Mouse (Mus musculus): Measurements from ENCODE around the gene Surf6. TPM values are rescaled to one million over a fixed set of nuclear protein-coding genes. Genes with fewer than 3 reads are reported as not detected.

Gene Surf6
- polyA plus RNA-seq, 1 experiment from 2014 or later = 31.0 TPM

- Histone ChIP-seq H3K27me3 (no peaks in the 10 kb centered on the region), H3K36me3 (no peaks in the 10 kb centered on the region), H3K9ac (replicated peaks) (no peak overlapping the region), H3K4me2 (replicated peaks) (no peak overlapping the region), H3K27ac (no peak overlapping the region), H3K4me1 (replicated peaks) (no peaks in the 10 kb centered on the region), H3K9me3 (0 out of 2 replicates have a peak, but pooled peaks cover 3% of the 10 kb centered on the region), H3K4me3 (replicated peaks) (no peak overlapping the region)
- ATAC-seq = no peak
Observed at GRCm38 (mm10) chr2:26878571-26878970, 24.1 kb downstream of the Surf6 start.

GRCm38 (mm10) chr2:26870666-26871065, 32.0 kb downstream of the Surf6 start:
- Histone ChIP-seq H3K4me3 (replicated peaks) (no peak overlapping the region), H3K9ac (replicated peaks) (no peak overlapping the region), H3K27me3 (no peaks in the 10 kb centered on the region), H3K27ac (no peak overlapping the region), H3K4me2 (replicated peaks) (no peak overlapping the region), H3K36me3 (no peaks in the 10 kb centered on the region), H3K9me3 (no peaks in the 10 kb centered on the region), H3K4me1 (replicated peaks) (no peaks in the 10 kb centered on the region)
- no peak for ATAC-seq
- 75% methylated on average over 6 of the region's 6 CpGs for WGBS

- H3K9ac ChIP-seq (replicated peaks) = no peak within 1 kb of the TSS
- WGBS = 78% methylated on average over 3 of the region's 3 CpGs
- H3K9me3 ChIP-seq = no peaks in the 10 kb centered on the region
- no peaks in the 10 kb centered on the region for H3K36me3 ChIP-seq
- no peak within 1 kb of the TSS for H3K27ac ChIP-seq
- H3K27me3 ChIP-seq = no peaks in the 10 kb centered on the region
- no peak within 1 kb of the TSS for H3K4me2 ChIP-seq (replicated peaks)
- no peak within 1 kb of the TSS for H3K4me3 ChIP-seq (replicated peaks)
- no peaks in the 10 kb centered on the region for H3K4me1 ChIP-seq (replicated peaks)
- ATAC-seq = no peak
Observed at GRCm38 (mm10) chr2:26864879-26865278, 37.8 kb downstream of the Surf6 start, which contains the start of gene Abo. Abo (minus strand) TSS chr2:26864979.

GRCm38 (mm10) chr2:26862856-26863255, 39.8 kb downstream of the Surf6 start:
- no peak overlapping the region for H3K27ac ChIP-seq
- no peaks in the 10 kb centered on the region for H3K4me1 ChIP-seq (replicated peaks)
- H3K9ac ChIP-seq (replicated peaks) = no peak overlapping the region
- H3K4me2 ChIP-seq (replicated peaks) = no peak overlapping the region
- no peaks in the 10 kb centered on the region for H3K27me3 ChIP-seq
- H3K4me3 ChIP-seq (replicated peaks) = no peak overlapping the region
- ATAC-seq = no peak
- H3K36me3 ChIP-seq = no peaks in the 10 kb centered on the region
- no peaks in the 10 kb centered on the region for H3K9me3 ChIP-seq
- 85% methylated on average over 3 of the region's 3 CpGs for WGBS

DNA sequence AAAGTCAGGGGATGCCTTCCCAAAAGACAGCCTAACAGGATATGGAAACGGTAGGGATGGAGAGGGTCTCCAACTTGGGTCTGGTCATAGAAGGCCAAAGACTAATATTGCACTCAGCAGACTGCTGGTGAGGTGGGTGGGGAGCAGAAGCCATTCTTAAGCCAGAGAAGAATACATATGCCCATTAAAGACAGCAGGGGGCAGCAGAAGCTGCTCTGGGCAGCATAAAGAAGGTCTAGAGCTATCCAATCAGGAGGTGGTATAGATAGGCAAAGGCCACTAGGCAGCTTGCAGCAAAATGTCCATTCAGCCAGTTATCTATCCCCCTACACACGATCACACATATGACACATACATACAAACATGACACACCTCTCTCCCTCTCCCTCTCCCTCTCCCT, 55.0 kb downstream of the Surf6 start:
- Histone ChIP-seq H3K36me3 (no peaks in the 10 kb centered on the region), H3K4me2 (replicated peaks) (no peak overlapping the region), H3K9ac (replicated peaks) (no peak overlapping the region), H3K27me3 (no peaks in the 10 kb centered on the region), H3K27ac (no peak overlapping the region), H3K9me3 (no peaks in the 10 kb centered on the region), H3K4me3 (replicated peaks) (no peak overlapping the region), H3K4me1 (replicated peaks) (no peaks in the 10 kb centered on the region)
- no peak for ATAC-seq
- WGBS = 71% methylated on average over 2 of the region's 2 CpGs

Other genes with a start within 250 kb of the Surf6 start
- not detected in 2 replicates for gene Lcn4, start 231.6 kb downstream of the Surf6 start, polyA plus RNA-seq (2015; fragmentation: Nextera tagmentation; extraction: Ambion mirVana)
- gene Abo, start 37.9 kb downstream of the Surf6 start, polyA plus RNA-seq (2015; fragmentation: Nextera tagmentation; extraction: Ambion mirVana) = not detected in 2 replicates
- 160 and 164 TPM in 2 replicates for gene Med22, start 7.8 kb upstream of the Surf6 start, polyA plus RNA-seq (2015; fragmentation: Nextera tagmentation; extraction: Ambion mirVana)
- gene Rpl7a, start 7.9 kb upstream of the Surf6 start, polyA plus RNA-seq (2015; fragmentation: Nextera tagmentation; extraction: Ambion mirVana) = 532 and 549 TPM in 2 replicates
- gene Surf2, start 13.5 kb upstream of the Surf6 start, polyA plus RNA-seq (2015; fragmentation: Nextera tagmentation; extraction: Ambion mirVana) = 59.3 and 60.6 TPM in 2 replicates
- 76.5 and 84.1 TPM in 2 replicates for gene Surf1, start 13.7 kb upstream of the Surf6 start, polyA plus RNA-seq (2015; fragmentation: Nextera tagmentation; extraction: Ambion mirVana)
- 105 and 114 TPM in 2 replicates for gene Surf4, start 31.0 kb upstream of the Surf6 start, polyA plus RNA-seq (2015; fragmentation: Nextera tagmentation; extraction: Ambion mirVana)
- 0.13 and 0.21 TPM in 2 replicates for gene Stkld1, start 31.2 kb upstream of the Surf6 start, polyA plus RNA-seq (2015; fragmentation: Nextera tagmentation; extraction: Ambion mirVana)
- gene Rexo4, start 61.5 kb upstream of the Surf6 start, polyA plus RNA-seq (2015; fragmentation: Nextera tagmentation; extraction: Ambion mirVana) = 33.7 and 36.1 TPM in 2 replicates
- gene Adamts13, start 70.5 kb upstream of the Surf6 start, polyA plus RNA-seq (2015; fragmentation: Nextera tagmentation; extraction: Ambion mirVana) = not detected in 2 replicates
- 130 and 132 TPM in 2 replicates for gene Cacfd1, start 107.0 kb upstream of the Surf6 start, polyA plus RNA-seq (2015; fragmentation: Nextera tagmentation; extraction: Ambion mirVana)
- gene Slc2a6, start 125.1 kb upstream of the Surf6 start, polyA plus RNA-seq (2015; fragmentation: Nextera tagmentation; extraction: Ambion mirVana) = 3.6 and 3.8 TPM in 2 replicates
- gene Mymk, start 169.3 kb upstream of the Surf6 start, polyA plus RNA-seq (2015; fragmentation: Nextera tagmentation; extraction: Ambion mirVana) = not detected in 2 replicates
- gene Adamtsl2, start 176.5 kb upstream of the Surf6 start, polyA plus RNA-seq (2015; fragmentation: Nextera tagmentation; extraction: Ambion mirVana) = 6.0 and 6.9 TPM in 2 replicates
- gene Fam163b, start 239.6 kb upstream of the Surf6 start, polyA plus RNA-seq (2015; fragmentation: Nextera tagmentation; extraction: Ambion mirVana) = 0.68 and 1.1 TPM in 2 replicates

Data from midbrain, embryonic 13.5 days (tissue).